Mouse (Mus musculus) embryo, embryonic 11 days (tissue): Measurements from ENCODE around the gene Ndufs7.

ENCODE experiments used
- DNase-seq: peaks from one replicate; pipeline ENCODE4 v3.0.0-alpha.2; 2015

Ndufs7 gene

GRCm38 (mm10) chr10:80295618-80296425 is 46.9 kb downstream of the Ndufs7 start, which contains the start of gene Apc2:
TSS of gene Apc2 (plus strand) at chr10:80295977.
- DNase-seq = peak; percentile 87

GRCm38 (mm10) chr10:80296824-80297223 is 47.9 kb downstream of the Ndufs7 start:
- DNase-seq = no peak

- DNase-seq = no peak
Measured at GRCm38 (mm10) chr10:80297526-80298133, 48.7 kb downstream of the Ndufs7 start.

GRCm38 (mm10) chr10:80298571-80299281 is 49.8 kb downstream of the Ndufs7 start:
- DNase-seq = peak; percentile 93

- no peak for DNase-seq
Measured at GRCm38 (mm10) chr10:80299301-80299700, 50.4 kb downstream of the Ndufs7 start.

- DNase-seq = no peak
Measured at GRCm38 (mm10) chr10:80299824-80300223, 50.9 kb downstream of the Ndufs7 start.

GRCm38 (mm10) chr10:80300672-80301181 is 51.8 kb downstream of the Ndufs7 start:
- DNase-seq = peak; percentile 67

GRCm38 (mm10) chr10:80301256-80302081 is 52.5 kb downstream of the Ndufs7 start:
- no peak for DNase-seq

GRCm38 (mm10) chr10:80302082-80302355 is 53.1 kb downstream of the Ndufs7 start:
- DNase-seq = no peak

GRCm38 (mm10) chr10:80302471-80302881 is 53.6 kb downstream of the Ndufs7 start:
- peak; percentile 46 for DNase-seq

- no peak for DNase-seq
Measured at GRCm38 (mm10) chr10:80304458-80304857, 55.5 kb downstream of the Ndufs7 start.

GRCm38 (mm10) chr10:80304862-80305261 is 55.9 kb downstream of the Ndufs7 start:
- DNase-seq = peak; percentile 44
